Mouse (Mus musculus) CD4-positive, CD25-positive, alpha-beta regulatory T cell (primary cell): ENCODE results near the gene Cd300ld2. TPM values are rescaled to one million over a fixed set of nuclear protein-coding genes. Genes with fewer than 3 reads are reported as not detected.

ENCODE experiments used
- polyA plus RNA-seq: library from polyadenylated mRNA; unstranded; fragments of 100-300 nt; shearing (Covaris generic); gene quantifications from one replicate; pipeline ENCODE4 v1.2.1, GENCODE M21; 2017

The Cd300ld2 gene
- polyA plus RNA-seq: not detected

GRCm38 (mm10) chr11:115016093-115016492 lies at the start of gene Cd300ld2:
TSS of gene Cd300ld2 (minus strand) at chr11:115016193.

DNA sequence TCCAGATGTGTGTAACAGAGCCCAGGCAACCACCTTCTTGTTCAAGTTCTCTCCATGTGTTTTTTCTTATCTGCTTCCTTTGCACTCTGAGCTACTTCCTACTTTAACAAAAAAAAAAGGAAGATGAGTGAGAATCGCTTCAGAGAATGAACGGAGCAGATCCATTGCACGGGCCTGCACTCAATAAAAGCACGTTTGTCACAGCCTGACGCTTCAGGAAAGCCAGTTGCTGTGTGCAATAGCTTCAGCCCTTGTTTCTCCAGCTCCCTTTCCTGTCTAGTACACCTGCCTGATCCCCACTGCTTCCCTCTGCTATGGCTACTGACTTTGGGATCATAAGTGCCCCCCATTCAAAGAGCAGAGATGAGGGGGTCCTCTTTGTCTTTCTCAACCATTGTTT lies 46.1 kb upstream of the Cd300ld2 start, which contains the start of gene Cd300e:
Gene Cd300e, minus strand, starts transcription at position 101 of the 400 bp plus-strand sequence.

DNA sequence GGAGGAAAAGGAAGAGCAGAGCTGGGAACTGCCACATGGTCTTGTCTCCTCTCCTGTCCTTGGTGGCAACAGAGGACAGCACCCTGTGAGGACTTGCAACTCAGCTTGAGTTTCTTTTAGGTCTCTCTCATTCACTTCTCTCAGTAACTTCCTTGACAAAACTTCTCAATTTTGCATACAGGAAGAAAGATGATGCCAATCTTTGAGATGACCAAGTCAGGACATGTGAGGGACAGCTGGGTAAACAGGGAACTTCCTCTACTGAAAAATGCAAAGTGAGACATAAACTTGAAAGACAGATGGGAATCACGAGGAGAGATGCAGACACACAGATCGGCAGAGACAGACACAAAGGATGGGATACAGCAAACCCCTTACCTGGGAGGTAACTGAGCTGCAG lies 32.3 kb upstream of the Cd300ld2 start, which contains the start of gene Cd300ld3:
Gene Cd300ld3, minus strand, starts transcription at position 151 of the 400 bp plus-strand sequence.

DNA sequence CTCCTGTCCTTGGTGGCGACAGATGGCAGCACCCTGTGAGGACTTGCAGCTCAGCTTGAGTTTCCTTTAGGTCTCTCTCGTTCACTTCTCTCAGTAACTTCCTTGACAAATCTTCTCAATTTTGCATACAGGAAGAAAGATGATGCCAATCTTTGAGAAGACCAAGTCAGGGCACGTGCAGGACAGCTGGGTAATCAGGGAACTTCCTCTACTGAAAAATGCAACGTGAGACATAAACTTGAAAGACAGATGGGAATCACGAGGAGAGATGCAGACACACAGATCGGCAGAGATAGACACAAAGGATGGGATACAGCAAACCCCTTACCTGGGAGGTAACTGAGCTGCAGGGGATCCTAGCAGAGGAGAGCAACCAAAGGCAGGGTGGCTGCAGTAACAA lies 21.7 kb upstream of the Cd300ld2 start, which contains the start of gene Cd300ld5:
Gene Cd300ld5, minus strand, starts transcription at position 101 of the 400 bp plus-strand sequence.

DNA sequence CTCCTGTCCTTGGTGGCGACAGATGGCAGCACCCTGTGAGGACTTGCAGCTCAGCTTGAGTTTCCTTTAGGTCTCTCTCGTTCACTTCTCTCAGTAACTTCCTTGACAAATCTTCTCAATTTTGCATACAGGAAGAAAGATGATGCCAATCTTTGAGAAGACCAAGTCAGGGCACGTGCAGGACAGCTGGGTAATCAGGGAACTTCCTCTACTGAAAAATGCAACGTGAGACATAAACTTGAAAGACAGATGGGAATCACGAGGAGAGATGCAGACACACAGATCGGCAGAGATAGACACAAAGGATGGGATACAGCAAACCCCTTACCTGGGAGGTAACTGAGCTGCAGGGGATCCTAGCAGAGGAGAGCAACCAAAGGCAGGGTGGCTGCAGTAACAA lies 10.9 kb upstream of the Cd300ld2 start, which contains the start of gene Cd300ld4:
Gene Cd300ld4, minus strand, starts transcription at position 101 of the 400 bp plus-strand sequence.

DNA sequence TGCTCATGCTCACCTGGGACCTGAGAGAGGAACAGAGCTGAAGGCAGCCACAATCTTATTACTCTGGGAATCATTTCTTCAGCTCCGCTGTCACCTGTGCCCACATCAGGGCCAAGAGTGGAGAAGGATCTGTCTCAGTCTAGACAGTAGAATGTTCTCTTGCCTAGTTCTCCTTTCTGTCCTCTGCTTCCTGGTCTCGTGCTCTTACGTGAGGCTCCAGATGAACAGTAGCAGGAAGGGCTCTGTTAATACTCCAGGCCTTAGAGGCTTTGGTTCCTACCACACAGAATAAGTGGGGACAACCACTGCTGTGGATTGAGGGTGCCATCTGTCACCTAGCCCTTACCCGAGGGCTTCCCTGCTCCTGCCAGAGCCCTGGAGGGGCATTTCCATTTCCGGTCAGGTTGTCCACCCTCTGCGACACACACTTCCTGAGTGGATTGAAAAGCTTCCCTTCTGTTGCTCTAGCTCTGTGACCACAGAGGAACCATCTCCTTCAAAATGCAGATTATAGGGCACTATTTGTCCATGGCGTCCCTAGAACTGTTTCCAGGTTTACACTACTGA lies 14.4 kb downstream of the Cd300ld2 start, which contains the start of gene Cd300c2:
Gene Cd300c2, minus strand, starts transcription at position 407 of the 567 bp plus-strand sequence.

DNA sequence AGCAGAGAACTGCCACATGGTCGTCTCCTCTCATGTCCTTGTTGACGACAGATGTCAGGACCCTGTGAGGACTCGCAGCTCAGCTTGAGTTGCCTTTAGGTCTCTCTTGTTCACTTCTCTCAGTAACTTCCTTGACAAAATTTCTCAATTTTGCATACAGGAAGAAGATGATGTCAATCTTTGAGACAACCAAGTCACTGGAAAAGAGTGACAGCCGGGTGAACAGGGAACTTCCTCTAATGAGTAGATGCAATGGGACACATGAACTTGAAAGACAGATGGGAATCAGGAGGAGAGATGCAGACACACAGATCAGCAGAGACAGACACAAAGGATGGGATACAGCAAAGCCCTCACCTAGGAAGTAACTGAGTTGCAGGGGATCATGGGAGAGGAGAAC lies 26.2 kb downstream of the Cd300ld2 start, which contains the start of gene Cd300ld:
Gene Cd300ld, minus strand, starts transcription at position 130 of the 400 bp plus-strand sequence.

DNA sequence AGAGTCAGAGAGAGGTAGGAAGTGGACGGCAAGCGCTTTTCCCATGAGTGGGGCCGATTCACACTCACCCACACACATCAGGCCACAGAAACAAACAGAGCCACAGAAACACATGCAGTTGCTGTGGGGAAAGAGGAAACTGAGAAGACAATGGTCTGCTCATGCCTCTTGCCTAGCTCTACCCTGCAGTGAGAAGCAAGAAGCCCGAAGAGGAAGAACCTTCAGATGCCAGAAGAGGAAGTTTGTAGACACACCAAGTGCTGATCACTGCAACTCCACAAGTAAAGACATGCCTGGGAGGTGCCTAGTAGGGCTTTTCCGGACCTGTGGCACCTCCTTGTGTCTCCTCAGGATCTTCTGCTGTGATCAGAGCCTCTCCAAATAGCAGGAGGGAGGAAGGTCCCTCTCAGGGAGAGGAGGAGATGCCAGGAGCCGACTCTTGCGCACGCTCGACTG lies 47.2 kb downstream of the Cd300ld2 start, which contains the start of gene Cd300c:
Gene Cd300c, minus strand, starts transcription at position 406 of the 456 bp plus-strand sequence.

Other genes with a start within 250 kb of the Cd300ld2 start
- not detected for gene Btbd17, start 220.2 kb downstream of the Cd300ld2 start, polyA plus RNA-seq
- gene Gpr142, start 217.3 kb downstream of the Cd300ld2 start, polyA plus RNA-seq: not detected
- 0.10 TPM for gene Gprc5c, start 165.0 kb downstream of the Cd300ld2 start, polyA plus RNA-seq
- gene Cd300a, start 126.2 kb downstream of the Cd300ld2 start, polyA plus RNA-seq: 0.45 TPM
- 0.11 TPM for gene Cd300lb, start 81.8 kb downstream of the Cd300ld2 start, polyA plus RNA-seq
- gene Cd300c, start 47.0 kb downstream of the Cd300ld2 start, polyA plus RNA-seq: not detected
- not detected for gene Cd300ld, start 26.3 kb downstream of the Cd300ld2 start, polyA plus RNA-seq
- 0.42 TPM for gene Cd300c2, start 14.3 kb downstream of the Cd300ld2 start, polyA plus RNA-seq
- gene Cd300ld4, start 10.8 kb upstream of the Cd300ld2 start, polyA plus RNA-seq: not detected
- not detected for gene Cd300ld5, start 21.6 kb upstream of the Cd300ld2 start, polyA plus RNA-seq
- not detected for gene Cd300ld3, start 32.2 kb upstream of the Cd300ld2 start, polyA plus RNA-seq
- 0.19 TPM for gene Cd300e, start 46.0 kb upstream of the Cd300ld2 start, polyA plus RNA-seq
- 206 TPM for gene Rab37, start 75.2 kb upstream of the Cd300ld2 start, polyA plus RNA-seq
- gene Cd300lf, start 117.8 kb upstream of the Cd300ld2 start, polyA plus RNA-seq: 1.1 TPM
- 474 TPM for gene Slc9a3r1, start 147.1 kb upstream of the Cd300ld2 start, polyA plus RNA-seq
- 15.9 TPM for gene Tmem104, start 171.3 kb upstream of the Cd300ld2 start, polyA plus RNA-seq
- gene Nat9, start 171.7 kb upstream of the Cd300ld2 start, polyA plus RNA-seq: 11.9 TPM